ENCODE assay signal across 17 mouse cellular contexts in genomic region chr5:117569190-117569795, GRCm38 (mm10).
DNase-seq lines count a peak whose midpoint lies in the region; ATAC-seq lines count a peak whose summit lies in the region.
"Had no signal": no experiment of that assay in that cellular context is flagged by ENCODE, and none has a peak within 500 bp of the region (broad histone marks: within the 10 kb centered on the region; RNA-seq: fewer than 3 reads in every experiment).

No protein-coding gene starts in this region.

- H3K4me2 ChIP-seq in heart, embryonic 12.5 days: no peak overlapping the region
- H3K4me2 ChIP-seq: forebrain, embryonic 12.5 days; hindbrain, embryonic 13.5 days; intestine, embryonic 15.5 days; limb, embryonic 15.5 days; neural tube, embryonic 12.5 days had no signal

- peaks cover 15% of the 10 kb centered on the region for H3K4me1 ChIP-seq in limb, embryonic 10.5 days
- no peaks in the 10 kb centered on the region for H3K4me1 ChIP-seq in heart, embryonic 12.5 days (replicated peaks)
- H3K4me1 ChIP-seq: forebrain, embryonic 12.5 days; intestine, embryonic 15.5 days had no signal

- no peak overlapping the region for H3K4me3 ChIP-seq in limb, embryonic 10.5 days
- no peak overlapping the region for H3K4me3 ChIP-seq in heart, embryonic 12.5 days
- H3K4me3 ChIP-seq: forebrain, embryonic 12.5 days; hindbrain, embryonic 13.5 days; intestine, embryonic 15.5 days; limb, embryonic 15.5 days; neural tube, embryonic 12.5 days had no signal

- no peaks in the 10 kb centered on the region for H3K9me3 ChIP-seq in limb, embryonic 10.5 days (replicated peaks)
- no peaks in the 10 kb centered on the region for H3K9me3 ChIP-seq in heart, embryonic 12.5 days (replicated peaks)
- H3K9me3 ChIP-seq: forebrain, embryonic 12.5 days; hindbrain, embryonic 13.5 days; intestine, embryonic 15.5 days; limb, embryonic 15.5 days; neural tube, embryonic 12.5 days had no signal

- no peaks in the 10 kb centered on the region for H3K36me3 ChIP-seq in limb, embryonic 10.5 days
- H3K36me3 ChIP-seq in heart, embryonic 12.5 days: no peaks in the 10 kb centered on the region
- H3K36me3 ChIP-seq: forebrain, embryonic 12.5 days; intestine, embryonic 15.5 days; limb, embryonic 15.5 days; neural tube, embryonic 12.5 days had no signal

- no peak overlapping the region for H3K27ac ChIP-seq in limb, embryonic 10.5 days
- H3K27ac ChIP-seq in heart, embryonic 12.5 days (ENCODE audit: poor library complexity, severe bottlenecking): no peak overlapping the region
- H3K27ac ChIP-seq: forebrain, embryonic 12.5 days; hindbrain, embryonic 13.5 days; intestine, embryonic 15.5 days; limb, embryonic 15.5 days; neural tube, embryonic 12.5 days had no signal

- 78% methylated on average over 6 of the region's 6 CpGs for WGBS in limb, embryonic 10.5 days
- WGBS in heart, embryonic 12.5 days: 79% methylated on average over 6 of the region's 6 CpGs

- intact Hi-C loops in heart, postnatal 14 days (cut with DNase I): no loop called here

- DNase-seq in MN1 (ENCODE audit: low spot score): peak; percentile 27
- DNase-seq in cerebellum, adult 8-10 months: peak; percentile 79
- DNase-seq in kidney, postnatal 10 days: peak; percentile 39
- no peak for DNase-seq in heart, postnatal 14 days
- no peak for DNase-seq in limb, embryonic 10.5 days (ENCODE audit: low spot score)
- DNase-seq: adrenal gland, postnatal 25 days; gastrocnemius, postnatal 25 days; liver, postnatal 0 days; right cerebral cortex, postnatal 25 days had no signal

- ATAC-seq in hematopoietic stem cell, adult 5-6 weeks (replicated peaks in 1 of 2; ENCODE audit: insufficient read depth in 1 of 2, low FRiP score in 2 of 2, low TSS enrichment in 1 of 2, low read depth in 1 of 2, poor library complexity in 2 of 2, severe bottlenecking in 2 of 2): peak; percentile 60 to 61; a peak in 3 of 4 replicates
- ATAC-seq in heart, embryonic 12.5 days (ENCODE audit: insufficient number of reproducible peaks, low FRiP score): no peak
- ATAC-seq: intestine, embryonic 15.5 days; liver, postnatal 0 days had no signal

- no peak overlapping the region for H3K9ac ChIP-seq in heart, embryonic 12.5 days
- H3K9ac ChIP-seq: forebrain, embryonic 12.5 days; hindbrain, embryonic 13.5 days; intestine, embryonic 15.5 days; limb, embryonic 15.5 days; liver, postnatal 0 days; neural tube, embryonic 12.5 days had no signal

- H3K27me3 ChIP-seq in limb, embryonic 10.5 days (ENCODE audit: low read depth, poor library complexity, severe bottlenecking): no peaks in the 10 kb centered on the region
- no peaks in the 10 kb centered on the region for H3K27me3 ChIP-seq in heart, embryonic 12.5 days (replicated peaks)
- H3K27me3 ChIP-seq: CH12.LX; forebrain, embryonic 12.5 days; hindbrain, embryonic 13.5 days; intestine, embryonic 15.5 days; limb, embryonic 15.5 days; neural tube, embryonic 12.5 days had no signal

Comparison
In these comparisons a context has a peak if more than half of its experiments do, and no peak if none do; other contexts are left out.
1. DNase-seq: peak in MN1 (single experiment), cerebellum, adult 8-10 months (single experiment) and kidney, postnatal 10 days (single experiment); none in heart, postnatal 14 days (0 of 2) and limb, embryonic 10.5 days (single experiment).